Mouse (Mus musculus): ENCODE data around the gene Cab39l. TPM values are rescaled to one million over a fixed set of nuclear protein-coding genes. Genes with fewer than 3 reads are reported as not detected.

The Cab39l gene
- polyA plus RNA-seq, 1 experiment from 2014 or later: 43.6 TPM

GRCm38 (mm10) chr14:59537829-59538432, 97.2 kb downstream of the Cab39l start:
- H3K9me3 ChIP-seq (ENCODE audit: low read length): no peaks in the 10 kb centered on the region
- H3K27me3 ChIP-seq (ENCODE audit: insufficient read depth, low read length): no peaks in the 10 kb centered on the region
- no peaks in the 10 kb centered on the region for H3K36me3 ChIP-seq (ENCODE audit: insufficient read depth, low read length)
- H3K4me1 ChIP-seq (ENCODE audit: insufficient read depth, low read length): no peaks in the 10 kb centered on the region
- no peak overlapping the region for H3K9ac ChIP-seq (replicated peaks; ENCODE audit: low read length)
- ATAC-seq (ENCODE audit: low FRiP score, low TSS enrichment): no peak
- H3K4me2 ChIP-seq (replicated peaks; ENCODE audit: low read depth, low read length): no peak overlapping the region
- H3K27ac ChIP-seq (ENCODE audit: low read length): no peak overlapping the region
- 87% methylated on average over 4 of the region's 4 CpGs for WGBS
- H3K4me3 ChIP-seq (ENCODE audit: low read length): no peak overlapping the region

- Histone ChIP-seq H3K4me1 (ENCODE audit: insufficient read depth, low read length) (no peaks in the 10 kb centered on the region), H3K9ac (replicated peaks; ENCODE audit: low read length) (no peak overlapping the region), H3K4me3 (ENCODE audit: low read length) (no peak overlapping the region), H3K27me3 (ENCODE audit: insufficient read depth, low read length) (no peaks in the 10 kb centered on the region), H3K9me3 (ENCODE audit: low read length) (no peaks in the 10 kb centered on the region), H3K4me2 (replicated peaks; ENCODE audit: low read depth, low read length) (no peak overlapping the region), H3K27ac (ENCODE audit: low read length) (no peak overlapping the region), H3K36me3 (ENCODE audit: insufficient read depth, low read length) (no peaks in the 10 kb centered on the region)
- WGBS: 72% methylated on average over 2 of the region's 2 CpGs
- no peak for ATAC-seq (ENCODE audit: low FRiP score, low TSS enrichment)
Observed at GRCm38 (mm10) chr14:59540230-59540629, 99.5 kb downstream of the Cab39l start.

- Histone ChIP-seq H3K27me3 (ENCODE audit: insufficient read depth, low read length) (no peaks in the 10 kb centered on the region), H3K36me3 (ENCODE audit: insufficient read depth, low read length) (no peaks in the 10 kb centered on the region), H3K4me1 (ENCODE audit: insufficient read depth, low read length) (no peaks in the 10 kb centered on the region), H3K4me3 (ENCODE audit: low read length) (no peak overlapping the region), H3K4me2 (replicated peaks; ENCODE audit: low read depth, low read length) (no peak overlapping the region), H3K9me3 (ENCODE audit: low read length) (no peaks in the 10 kb centered on the region), H3K27ac (ENCODE audit: low read length) (no peak overlapping the region), H3K9ac (replicated peaks; ENCODE audit: low read length) (no peak overlapping the region)
- no peak for ATAC-seq (ENCODE audit: low FRiP score, low TSS enrichment)
- WGBS: 82% methylated on average over 6 of the region's 6 CpGs
Observed at GRCm38 (mm10) chr14:59540761-59541160, 100.0 kb downstream of the Cab39l start.

DNA sequence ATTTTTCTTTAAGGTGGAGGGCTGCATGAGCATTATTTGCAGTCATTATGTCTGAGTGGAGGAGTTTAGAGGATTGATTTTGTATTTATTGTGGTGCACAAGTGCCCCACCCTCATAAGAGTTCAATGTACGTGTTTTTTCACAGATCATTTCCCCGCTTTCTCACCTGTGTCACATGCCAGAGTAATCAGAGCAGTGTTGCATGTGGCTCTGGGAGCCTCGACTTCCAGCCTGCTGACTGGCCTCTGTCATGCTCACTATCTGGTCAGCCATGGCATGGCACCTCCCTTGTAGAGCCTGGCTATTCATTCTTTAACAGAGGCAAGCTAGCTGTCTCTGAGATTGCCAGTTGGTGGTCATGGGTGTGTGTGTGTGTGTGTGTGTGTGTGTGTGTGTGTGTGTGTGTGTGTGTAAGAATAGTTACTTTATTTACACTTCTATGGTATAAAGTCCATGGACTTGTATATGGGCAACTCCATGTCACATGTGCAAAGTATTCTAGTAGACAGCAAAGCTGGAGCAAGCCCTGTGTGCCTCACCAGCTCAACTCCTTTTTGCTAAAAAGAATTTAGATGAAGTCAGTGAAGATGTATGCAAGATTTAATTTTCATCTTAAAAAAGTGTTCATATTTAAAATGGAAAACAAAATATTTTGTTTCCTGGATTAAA, 102.5 kb downstream of the Cab39l start:
- 0 out of 2 replicates have a peak, but pooled peaks cover 6% of the 10 kb centered on the region for H3K4me1 ChIP-seq (ENCODE audit: insufficient read depth, low read length)
- no peak; the same call in 1 of the 2 replicates for ATAC-seq (ENCODE audit: low FRiP score, low TSS enrichment)
- H3K36me3 ChIP-seq (ENCODE audit: insufficient read depth, low read length): no peaks in the 10 kb centered on the region
- no peaks in the 10 kb centered on the region for H3K27me3 ChIP-seq (ENCODE audit: insufficient read depth, low read length)
- no peaks in the 10 kb centered on the region for H3K9me3 ChIP-seq (ENCODE audit: low read length)
- no peak overlapping the region for H3K4me2 ChIP-seq (replicated peaks; ENCODE audit: low read depth, low read length)
- H3K9ac ChIP-seq (replicated peaks; ENCODE audit: low read length): no peak overlapping the region
- no peak overlapping the region for H3K27ac ChIP-seq (ENCODE audit: low read length)
- WGBS: 59% methylated on average over 3 of the region's 3 CpGs
- no peak overlapping the region for H3K4me3 ChIP-seq (ENCODE audit: low read length)

GRCm38 (mm10) chr14:59543956-59544355, 103.2 kb downstream of the Cab39l start:
- Histone ChIP-seq H3K27ac (ENCODE audit: low read length) (no peak overlapping the region), H3K36me3 (ENCODE audit: insufficient read depth, low read length) (no peaks in the 10 kb centered on the region), H3K4me2 (replicated peaks; ENCODE audit: low read depth, low read length) (no peak overlapping the region), H3K4me3 (ENCODE audit: low read length) (no peak overlapping the region), H3K9me3 (ENCODE audit: low read length) (no peaks in the 10 kb centered on the region), H3K9ac (replicated peaks; ENCODE audit: low read length) (no peak overlapping the region), H3K4me1 (ENCODE audit: insufficient read depth, low read length) (0 out of 2 replicates have a peak, but pooled peaks cover 9% of the 10 kb centered on the region), H3K27me3 (ENCODE audit: insufficient read depth, low read length) (no peaks in the 10 kb centered on the region)
- WGBS: 68% methylated on average over 5 of the region's 5 CpGs
- ATAC-seq (ENCODE audit: low FRiP score, low TSS enrichment): no peak

GRCm38 (mm10) chr14:59546162-59546880, 105.5 kb downstream of the Cab39l start:
- Histone ChIP-seq H3K4me1 (ENCODE audit: insufficient read depth, low read length) (peaks cover 17% of the 10 kb centered on the region), H3K9me3 (ENCODE audit: low read length) (no peaks in the 10 kb centered on the region), H3K36me3 (ENCODE audit: insufficient read depth, low read length) (no peaks in the 10 kb centered on the region), H3K4me3 (ENCODE audit: low read length) (no peak overlapping the region), H3K27ac (ENCODE audit: low read length) (no peak overlapping the region), H3K4me2 (replicated peaks; ENCODE audit: low read depth, low read length) (no peak overlapping the region), H3K9ac (replicated peaks; ENCODE audit: low read length) (no peak overlapping the region), H3K27me3 (ENCODE audit: insufficient read depth, low read length) (no peaks in the 10 kb centered on the region)
- WGBS: 80% methylated on average over 7 of the region's 7 CpGs
- ATAC-seq (ENCODE audit: low FRiP score, low TSS enrichment): no peak

DNA sequence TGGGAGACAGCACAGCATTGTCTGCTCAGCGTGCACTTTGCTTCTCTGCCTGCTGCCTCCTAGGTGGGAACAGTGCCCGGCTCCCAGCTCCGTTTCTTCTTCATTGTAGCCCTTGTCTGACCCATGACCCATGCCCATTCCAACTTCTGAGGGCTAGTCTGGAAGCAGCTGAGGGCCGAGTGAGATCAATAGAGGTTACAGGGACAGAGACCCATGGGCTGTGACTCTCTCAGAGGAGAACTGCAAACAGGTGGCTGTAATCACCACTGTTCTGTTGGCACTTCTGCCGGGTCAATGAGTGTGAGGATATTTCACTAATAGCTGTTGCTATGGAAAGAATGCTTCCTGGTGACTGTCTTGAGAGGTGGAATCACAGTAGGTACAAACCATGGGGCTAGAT, 106.8 kb downstream of the Cab39l start:
- WGBS: 41% methylated on average over 5 of the region's 5 CpGs
- H3K4me1 ChIP-seq (ENCODE audit: insufficient read depth, low read length): peaks cover 25% of the 10 kb centered on the region
- H3K27ac ChIP-seq (ENCODE audit: low read length): no peak overlapping the region
- ATAC-seq (ENCODE audit: low FRiP score, low TSS enrichment): no peak
- no peak overlapping the region for H3K4me3 ChIP-seq (ENCODE audit: low read length)
- no peak overlapping the region for H3K9ac ChIP-seq (replicated peaks; ENCODE audit: low read length)
- H3K27me3 ChIP-seq (ENCODE audit: insufficient read depth, low read length): no peaks in the 10 kb centered on the region
- H3K36me3 ChIP-seq (ENCODE audit: insufficient read depth, low read length): no peaks in the 10 kb centered on the region
- H3K9me3 ChIP-seq (ENCODE audit: low read length): no peaks in the 10 kb centered on the region
- no peak overlapping the region for H3K4me2 ChIP-seq (replicated peaks; ENCODE audit: low read depth, low read length)

GRCm38 (mm10) chr14:59548532-59548931, 107.8 kb downstream of the Cab39l start:
- WGBS: 67% methylated on average over 2 of the region's 2 CpGs
- Histone ChIP-seq H3K36me3 (ENCODE audit: insufficient read depth, low read length) (no peaks in the 10 kb centered on the region), H3K27me3 (ENCODE audit: insufficient read depth, low read length) (no peaks in the 10 kb centered on the region), H3K4me1 (ENCODE audit: insufficient read depth, low read length) (peaks cover 25% of the 10 kb centered on the region), H3K4me2 (replicated peaks; ENCODE audit: low read depth, low read length) (no peak overlapping the region), H3K4me3 (ENCODE audit: low read length) (no peak overlapping the region), H3K9ac (replicated peaks; ENCODE audit: low read length) (no peak overlapping the region), H3K9me3 (ENCODE audit: low read length) (no peaks in the 10 kb centered on the region), H3K27ac (ENCODE audit: low read length) (no peak overlapping the region)
- no peak for ATAC-seq (ENCODE audit: low FRiP score, low TSS enrichment)

DNA sequence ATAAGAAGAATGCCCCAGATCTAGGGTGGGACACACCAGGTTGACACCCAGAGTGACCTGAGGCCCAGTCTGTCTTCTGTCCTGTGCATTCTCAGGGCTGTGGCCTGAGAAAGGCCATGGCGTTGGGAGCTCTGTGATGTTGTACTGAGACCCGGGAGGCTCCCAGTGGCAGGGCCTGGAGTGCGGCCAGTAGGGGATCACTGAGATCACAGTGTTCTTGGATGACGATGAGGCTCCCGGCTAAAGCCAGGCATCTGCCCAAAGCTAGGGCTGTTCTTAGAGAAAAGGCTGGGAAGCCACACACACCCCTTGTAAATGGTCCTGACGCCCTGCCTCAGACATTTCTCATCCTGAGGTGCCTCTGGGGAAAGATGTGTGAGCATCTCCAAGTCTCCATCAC, 108.3 kb downstream of the Cab39l start:
- no peak overlapping the region for H3K4me2 ChIP-seq (replicated peaks; ENCODE audit: low read depth, low read length)
- no peak overlapping the region for H3K9ac ChIP-seq (replicated peaks; ENCODE audit: low read length)
- ATAC-seq (ENCODE audit: low FRiP score, low TSS enrichment): no peak
- H3K9me3 ChIP-seq (ENCODE audit: low read length): no peaks in the 10 kb centered on the region
- H3K27ac ChIP-seq (ENCODE audit: low read length): no peak overlapping the region
- peaks cover 25% of the 10 kb centered on the region for H3K4me1 ChIP-seq (ENCODE audit: insufficient read depth, low read length)
- H3K4me3 ChIP-seq (ENCODE audit: low read length): no peak overlapping the region
- H3K27me3 ChIP-seq (ENCODE audit: insufficient read depth, low read length): no peaks in the 10 kb centered on the region
- H3K36me3 ChIP-seq (ENCODE audit: insufficient read depth, low read length): no peaks in the 10 kb centered on the region
- 80% methylated on average over 6 of the region's 6 CpGs for WGBS

DNA sequence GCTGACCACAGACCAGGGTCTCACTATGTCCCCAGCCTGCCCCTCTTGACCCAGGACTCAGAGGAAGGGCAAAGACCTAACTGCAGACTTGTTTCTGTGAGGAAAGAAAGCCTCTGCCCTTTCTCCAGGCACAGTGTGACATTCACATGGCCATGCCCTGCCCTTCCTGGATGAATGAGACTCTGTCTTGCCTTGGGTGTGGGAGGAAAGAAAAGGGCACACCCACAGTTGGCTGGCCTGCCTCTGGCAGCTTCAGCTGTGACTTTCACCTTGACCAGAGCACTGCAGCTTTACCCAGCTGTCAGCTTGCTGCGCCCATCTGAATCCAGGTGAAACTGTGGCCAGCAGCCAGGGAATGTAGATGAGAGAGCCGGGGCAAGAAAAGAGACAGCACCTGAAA, 110.1 kb downstream of the Cab39l start:
- H3K9me3 ChIP-seq (ENCODE audit: low read length): no peaks in the 10 kb centered on the region
- no peak overlapping the region for H3K4me3 ChIP-seq (ENCODE audit: low read length)
- H3K27me3 ChIP-seq (ENCODE audit: insufficient read depth, low read length): no peaks in the 10 kb centered on the region
- peaks cover 25% of the 10 kb centered on the region for H3K4me1 ChIP-seq (ENCODE audit: insufficient read depth, low read length)
- H3K27ac ChIP-seq (ENCODE audit: low read length): no peak overlapping the region
- ATAC-seq (ENCODE audit: low FRiP score, low TSS enrichment): no peak
- 81% methylated on average over 2 of the region's 2 CpGs for WGBS
- no peak overlapping the region for H3K4me2 ChIP-seq (replicated peaks; ENCODE audit: low read depth, low read length)
- no peaks in the 10 kb centered on the region for H3K36me3 ChIP-seq (ENCODE audit: insufficient read depth, low read length)
- H3K9ac ChIP-seq (replicated peaks; ENCODE audit: low read length): no peak overlapping the region
